Mouse (Mus musculus): ENCODE data around the gene Senp2.

Senp2 gene

GRCm38 (mm10) chr16:22022122-22022521 lies 12.8 kb downstream of the Senp2 start:
- DNase-seq (ENCODE audit: low read depth, low spot score): no peak

GRCm38 (mm10) chr16:22027474-22027873 lies 18.2 kb downstream of the Senp2 start:
- no peak for DNase-seq (ENCODE audit: low read depth, low spot score)

GRCm38 (mm10) chr16:22038554-22038953 lies 29.3 kb downstream of the Senp2 start:
- DNase-seq (ENCODE audit: low read depth, low spot score): no peak

- no peak for DNase-seq (ENCODE audit: low read depth, low spot score)
Measured at GRCm38 (mm10) chr16:22039978-22040377, 30.7 kb downstream of the Senp2 start.

GRCm38 (mm10) chr16:22043830-22044229 lies 34.5 kb downstream of the Senp2 start:
- no peak for DNase-seq (ENCODE audit: low read depth, low spot score)

- DNase-seq (ENCODE audit: low read depth, low spot score): no peak
Measured at GRCm38 (mm10) chr16:22045930-22046329, 36.6 kb downstream of the Senp2 start.

GRCm38 (mm10) chr16:22046739-22047366 lies 37.6 kb downstream of the Senp2 start:
- no peak for DNase-seq (ENCODE audit: low read depth, low spot score)

GRCm38 (mm10) chr16:22053411-22053810 lies 44.1 kb downstream of the Senp2 start:
- DNase-seq (ENCODE audit: low read depth, low spot score): no peak

- DNase-seq (ENCODE audit: low read depth, low spot score): no peak
Measured at GRCm38 (mm10) chr16:22057498-22057897, 48.2 kb downstream of the Senp2 start.

- no peak for DNase-seq (ENCODE audit: low read depth, low spot score)
Measured at GRCm38 (mm10) chr16:22058871-22059270, 49.6 kb downstream of the Senp2 start.

GRCm38 (mm10) chr16:22060416-22060815 lies 51.1 kb downstream of the Senp2 start:
- no peak for DNase-seq (ENCODE audit: low read depth, low spot score)

GRCm38 (mm10) chr16:22061555-22062160 lies 52.4 kb downstream of the Senp2 start:
- no peak for DNase-seq (ENCODE audit: low read depth, low spot score)

GRCm38 (mm10) chr16:22062284-22062683 lies 53.0 kb downstream of the Senp2 start:
- DNase-seq (ENCODE audit: low read depth, low spot score): no peak

- DNase-seq (ENCODE audit: low read depth, low spot score): no peak
Measured at GRCm38 (mm10) chr16:22065536-22065935, 56.3 kb downstream of the Senp2 start.

GRCm38 (mm10) chr16:22067406-22067805 lies 58.1 kb downstream of the Senp2 start:
- DNase-seq (ENCODE audit: low read depth, low spot score): no peak

- DNase-seq (ENCODE audit: low read depth, low spot score): no peak
Measured at GRCm38 (mm10) chr16:22071361-22071760, 62.1 kb downstream of the Senp2 start.

- DNase-seq (ENCODE audit: low read depth, low spot score): no peak
Measured at GRCm38 (mm10) chr16:22075067-22075466, 65.8 kb downstream of the Senp2 start.

- DNase-seq (ENCODE audit: low read depth, low spot score): no peak
Measured at GRCm38 (mm10) chr16:22075829-22076619, 66.7 kb downstream of the Senp2 start.

- no peak for DNase-seq (ENCODE audit: low read depth, low spot score)
Measured at GRCm38 (mm10) chr16:22076620-22076941, 67.3 kb downstream of the Senp2 start.

- no peak for DNase-seq (ENCODE audit: low read depth, low spot score)
Measured at GRCm38 (mm10) chr16:22080125-22080710, 70.9 kb downstream of the Senp2 start.

- no peak for DNase-seq (ENCODE audit: low read depth, low spot score)
Measured at GRCm38 (mm10) chr16:22085411-22085810, 76.1 kb downstream of the Senp2 start.

- DNase-seq (ENCODE audit: low read depth, low spot score): no peak
Measured at GRCm38 (mm10) chr16:22091255-22091783, 82.0 kb downstream of the Senp2 start.

Measured in c-Kit-negative CD71-positive TER-119-positive erythroid progenitor cells, embryonic 14.5 days (primary cell).